Mouse (Mus musculus): ENCODE measurements at regions not wholly inside any gene's neighbourhood (a gene's known extent, or its start where the extent isn't known, plus 50 kb on each side); places are given as distances from the start of the nearest gene placed in this dataset.

DNA sequence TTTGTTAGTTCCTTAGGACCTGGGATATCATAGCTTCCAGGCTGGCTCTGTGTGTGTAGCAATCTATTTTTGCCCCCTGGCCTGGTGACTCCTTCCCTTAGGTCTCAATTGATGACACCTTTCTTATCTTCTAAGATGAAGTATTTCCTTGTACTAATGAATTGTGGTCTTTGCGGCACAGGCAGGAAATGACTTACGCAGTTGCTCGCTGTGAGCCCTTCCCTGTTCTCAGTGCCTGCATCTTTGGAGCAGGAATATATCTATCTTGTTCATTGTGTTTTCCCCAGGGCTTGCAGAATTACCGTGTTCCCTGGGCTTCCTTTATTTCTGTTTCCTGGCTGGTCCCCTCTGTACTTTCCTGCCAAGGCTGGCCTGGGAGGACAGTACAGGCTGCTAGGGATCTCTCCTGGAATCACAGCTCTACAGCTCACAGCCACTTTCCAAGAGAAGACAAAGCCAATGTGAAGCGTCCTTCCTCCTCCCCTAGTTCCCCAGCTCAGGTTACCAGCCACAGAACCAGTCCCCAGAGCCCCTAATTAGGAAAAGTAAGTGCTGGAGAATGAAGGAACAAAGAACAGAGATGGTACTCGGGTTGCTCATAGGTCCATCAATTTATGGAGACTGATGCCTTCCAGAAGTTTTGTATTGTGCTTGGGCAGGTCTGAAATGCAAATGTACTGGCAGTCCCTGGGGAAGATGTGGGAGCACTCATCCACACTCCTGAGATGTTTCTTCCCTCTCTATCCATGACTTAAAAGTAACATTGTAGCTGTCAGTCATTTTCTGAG lies 119.2 kb upstream of the Eef2kmt start:
- DNase-seq (ENCODE audit: low spot score): no peak

DNA sequence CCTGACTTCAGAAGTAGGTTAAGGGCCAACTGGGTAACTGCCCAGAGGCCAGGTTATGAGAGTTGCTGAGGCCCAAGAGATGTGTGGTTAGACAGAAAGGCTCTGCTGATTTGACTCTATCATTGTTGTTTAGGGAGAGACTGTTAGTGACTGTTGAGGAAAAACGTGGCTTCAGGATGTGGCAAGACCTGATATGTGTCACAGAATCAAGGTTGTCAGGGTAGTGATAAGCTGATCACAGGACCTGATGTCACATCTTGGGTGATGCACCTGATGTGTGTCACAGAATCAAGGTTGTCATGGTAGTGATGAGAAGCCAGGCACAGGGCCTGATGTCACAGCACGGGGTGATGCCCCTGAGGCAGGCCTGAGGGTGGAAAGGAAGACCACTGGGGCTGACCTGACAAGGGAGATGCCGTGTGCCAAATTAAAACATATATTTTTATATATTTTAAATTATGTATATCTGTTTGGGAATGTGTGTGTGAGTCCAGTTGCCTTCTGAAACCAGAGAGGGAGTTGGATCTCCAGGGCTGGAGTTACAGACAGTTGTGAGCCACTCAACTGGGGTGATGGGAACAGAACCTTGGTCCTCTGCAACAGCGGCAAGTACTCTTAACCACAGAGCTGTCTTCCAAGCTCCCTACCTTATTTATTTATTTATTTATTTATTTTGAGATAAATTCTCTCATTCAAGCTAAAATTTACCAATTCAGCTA lies 115.6 kb upstream of the Eef2kmt start:
- no peak for DNase-seq (ENCODE audit: low spot score)

DNA sequence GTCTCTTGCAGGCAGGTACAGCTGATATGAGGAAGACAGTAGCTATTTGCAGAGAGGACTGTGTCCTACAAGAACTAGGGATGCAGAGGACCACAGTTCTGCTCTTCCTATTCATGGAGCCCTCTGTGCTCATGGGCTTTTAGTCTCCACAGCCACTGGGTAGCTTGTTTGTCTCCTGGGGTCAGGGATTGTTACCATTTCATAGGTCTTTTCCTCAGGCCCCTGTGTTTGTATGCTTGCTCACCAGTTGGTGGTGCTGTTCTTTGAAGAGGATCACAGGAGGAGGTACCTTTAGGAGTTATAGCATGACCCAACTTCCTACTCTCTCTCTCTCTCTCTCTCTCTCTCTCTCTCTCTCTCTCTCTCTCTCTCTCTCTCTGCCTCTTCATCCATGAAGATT lies 114.7 kb upstream of the Eef2kmt start:
- no peak for DNase-seq (ENCODE audit: low spot score)

DNA sequence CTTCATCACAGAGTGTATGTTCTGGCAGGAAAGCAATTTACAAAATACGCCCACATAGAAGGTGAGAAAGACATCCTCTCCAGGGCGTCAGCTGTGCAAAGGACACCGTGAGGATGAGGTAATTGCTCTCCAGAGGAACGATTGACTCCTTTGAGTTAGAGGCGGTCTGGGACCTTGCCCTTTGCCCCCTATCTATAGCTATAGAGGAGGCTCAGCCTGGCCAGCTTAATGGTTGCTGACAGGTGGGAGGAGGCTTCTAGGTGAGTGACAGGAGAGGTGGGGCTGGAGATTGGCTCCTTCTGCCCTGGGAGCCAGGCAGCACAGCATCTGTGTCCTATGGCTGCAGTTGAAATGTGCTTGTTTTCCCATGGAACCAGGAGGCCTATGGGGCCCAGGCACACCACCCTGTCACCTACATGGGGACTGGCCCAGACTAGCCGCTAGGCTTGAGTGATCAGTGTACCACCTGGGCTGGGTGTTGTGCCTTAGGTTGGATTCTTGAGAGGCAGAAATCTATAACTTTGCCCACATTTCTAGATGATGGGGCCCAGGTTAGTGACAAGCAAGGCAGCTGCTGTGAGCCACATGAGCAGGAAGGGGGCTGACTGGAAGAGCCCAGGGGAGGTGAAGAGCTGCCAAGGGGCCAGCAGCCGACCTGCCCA lies 113.2 kb upstream of the Eef2kmt start:
- DNase-seq (ENCODE audit: low spot score): no peak

DNA sequence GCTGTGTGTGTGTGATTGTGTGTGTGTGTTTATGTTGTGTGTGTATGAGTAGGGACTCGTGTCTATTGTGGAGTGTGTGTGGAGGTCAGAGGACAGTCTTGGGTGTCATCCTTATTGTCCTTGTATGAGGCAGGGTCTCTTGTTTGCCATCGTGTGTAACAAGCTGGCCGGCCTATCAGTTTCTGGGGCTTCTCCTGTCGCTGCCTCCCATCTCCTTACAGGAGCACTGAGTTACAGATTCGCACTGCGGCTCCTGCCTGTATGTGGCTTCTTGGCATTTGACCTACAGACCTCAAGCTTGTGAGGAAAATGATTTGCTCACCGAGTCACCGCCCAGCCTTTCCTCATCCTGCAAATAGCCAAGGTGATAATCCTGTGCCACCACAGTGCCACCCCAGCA lies 112.6 kb upstream of the Eef2kmt start:
- DNase-seq (ENCODE audit: low spot score): no peak

DNA sequence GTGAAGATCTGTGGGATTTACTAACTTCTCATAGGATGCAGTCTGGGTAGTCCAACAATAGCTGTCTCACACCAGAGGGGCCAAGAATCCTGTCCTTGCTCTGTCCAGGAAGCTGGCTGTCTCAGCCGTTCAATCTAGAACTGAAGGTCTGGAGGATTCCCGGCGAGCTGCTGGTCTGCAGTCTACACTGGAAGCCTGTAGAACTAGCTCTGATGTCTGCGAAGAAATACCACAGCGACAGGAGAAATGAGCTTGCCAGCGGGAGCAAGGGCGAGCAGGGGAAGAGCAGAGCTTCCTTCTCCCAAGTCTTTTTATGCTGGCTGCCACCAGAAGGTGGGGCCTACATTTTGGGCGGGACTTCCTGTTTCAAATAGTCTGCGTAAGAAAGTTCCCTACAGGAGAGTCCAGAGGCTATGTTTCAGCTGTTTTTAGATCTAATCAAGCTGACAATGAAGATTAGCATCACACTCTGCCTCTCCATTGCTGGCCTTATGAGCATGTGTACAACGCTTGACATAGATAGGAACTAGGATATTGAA lies 111.9 kb upstream of the Eef2kmt start:
- no peak for DNase-seq (ENCODE audit: low spot score)

DNA sequence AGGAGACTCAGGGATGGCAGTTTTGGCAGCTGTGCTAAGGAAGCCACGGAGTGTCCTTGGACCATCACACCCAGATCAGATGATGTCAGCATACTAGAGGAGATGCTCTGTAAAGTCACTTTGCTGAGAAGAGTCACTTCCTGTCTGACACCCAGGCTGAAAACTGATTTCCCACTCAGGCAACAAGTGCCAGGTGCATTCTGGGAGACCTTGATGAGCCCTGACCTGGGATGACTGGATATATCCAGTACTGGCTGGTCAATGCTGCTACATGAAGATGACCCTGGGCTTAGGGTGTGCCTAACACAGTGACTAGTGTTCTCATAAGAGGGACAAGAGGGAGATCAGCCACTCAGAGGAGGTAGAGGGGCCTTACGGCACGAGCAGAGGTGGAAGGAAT lies 110.2 kb upstream of the Eef2kmt start:
- DNase-seq (ENCODE audit: low spot score): no peak

DNA sequence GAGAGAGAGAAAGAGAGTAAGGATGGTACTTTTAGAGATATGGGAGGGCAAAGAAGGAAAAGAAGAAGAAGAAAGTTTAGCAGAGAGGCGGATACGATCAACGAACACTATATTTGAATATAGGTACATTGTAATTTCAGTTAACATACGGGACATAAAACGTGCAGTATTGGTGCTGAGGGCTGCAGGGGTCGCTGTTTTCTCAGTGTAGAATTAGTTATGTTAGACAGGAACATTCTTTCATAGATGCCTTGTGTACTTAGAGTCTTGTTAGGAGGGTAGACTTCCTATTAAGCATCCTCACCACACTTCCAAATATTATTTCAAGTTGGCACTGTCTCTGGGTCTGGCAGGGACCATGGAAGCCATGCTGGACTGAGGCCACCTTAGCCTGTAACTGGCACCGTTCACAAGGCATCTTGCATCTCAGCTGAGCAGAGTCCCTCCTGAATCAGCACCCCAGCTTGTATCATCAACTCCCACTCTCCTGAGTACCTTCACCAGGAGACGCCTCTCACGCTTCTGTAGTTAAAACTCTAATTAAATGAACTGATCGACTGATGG lies 107.3 kb upstream of the Eef2kmt start:
- no peak for DNase-seq (ENCODE audit: low spot score)

DNA sequence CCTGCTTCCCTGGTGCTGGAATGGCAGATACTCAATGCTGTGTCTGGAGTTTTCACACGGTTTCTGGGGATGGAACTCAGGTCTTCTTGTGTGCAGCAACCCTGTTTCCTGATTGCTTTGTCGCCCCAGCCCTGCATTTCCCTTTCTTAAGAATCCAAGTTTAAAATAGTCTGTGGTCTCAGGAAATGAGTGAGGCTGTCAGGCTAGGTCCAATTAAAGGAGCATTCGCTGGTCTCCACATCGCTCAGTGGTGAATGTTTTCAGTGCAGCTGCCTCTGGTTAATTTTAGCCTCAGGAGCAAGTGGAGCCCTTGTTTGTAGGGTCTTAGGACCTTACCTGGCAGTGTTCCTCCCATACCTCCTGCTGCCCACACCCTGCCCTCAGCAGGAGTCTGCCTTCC lies 103.4 kb upstream of the Eef2kmt start:
- DNase-seq (ENCODE audit: low spot score): no peak

DNA sequence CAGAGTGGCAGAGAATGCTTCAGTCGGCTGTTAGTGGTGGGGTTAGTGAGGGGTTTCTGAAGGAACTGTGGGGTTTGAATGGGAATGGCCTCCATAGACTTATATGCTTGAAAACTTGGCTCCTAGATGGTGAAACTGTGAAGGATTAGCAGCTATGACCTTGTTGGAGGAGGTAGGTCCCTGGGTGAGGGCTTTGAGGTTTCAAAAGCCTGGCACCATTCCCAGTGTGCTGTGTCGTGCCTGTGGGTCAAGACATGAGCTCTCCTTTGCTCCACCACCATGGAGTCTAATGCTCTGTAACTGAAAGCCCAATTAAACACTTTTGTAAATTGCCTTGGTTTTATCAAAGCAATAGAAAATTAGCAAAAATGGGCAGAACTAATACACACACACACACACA lies 98.1 kb upstream of the Eef2kmt start:
- DNase-seq (ENCODE audit: low spot score): no peak

DNA sequence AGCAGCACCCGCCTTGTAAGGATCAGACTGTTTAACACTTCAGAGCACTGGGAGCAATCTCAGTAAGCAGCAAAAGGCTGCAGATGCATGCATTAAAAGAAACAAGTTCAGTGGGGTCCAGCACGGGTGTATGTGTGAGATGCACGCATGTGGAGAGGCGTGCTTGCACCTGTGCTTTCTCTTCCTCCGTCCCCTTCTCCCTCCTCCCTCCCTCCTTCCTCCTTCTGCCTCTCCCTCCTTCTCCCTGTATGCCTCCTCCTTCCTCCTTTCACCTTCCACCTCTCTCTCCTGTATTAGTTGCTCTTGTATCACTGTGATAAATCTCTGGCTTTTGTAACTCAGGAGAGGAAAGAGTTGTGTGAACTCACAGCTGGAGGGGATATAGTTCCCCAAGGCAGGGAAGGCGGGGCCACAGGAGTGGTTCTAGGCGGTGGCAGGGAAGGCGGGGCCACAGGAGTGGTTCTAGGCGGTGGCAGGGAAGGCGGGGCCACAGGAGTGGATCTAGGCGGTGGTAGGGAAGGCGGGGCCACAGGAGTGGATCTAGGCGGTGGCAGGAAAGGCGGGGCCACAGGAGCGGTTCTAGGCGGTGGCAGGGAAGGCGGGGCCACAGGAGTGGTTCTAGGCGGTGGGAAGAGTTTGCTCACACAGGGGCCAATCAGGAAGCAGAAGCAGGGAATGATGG lies 96.2 kb upstream of the Eef2kmt start:
- DNase-seq (ENCODE audit: low spot score): peak; percentile 14

DNA sequence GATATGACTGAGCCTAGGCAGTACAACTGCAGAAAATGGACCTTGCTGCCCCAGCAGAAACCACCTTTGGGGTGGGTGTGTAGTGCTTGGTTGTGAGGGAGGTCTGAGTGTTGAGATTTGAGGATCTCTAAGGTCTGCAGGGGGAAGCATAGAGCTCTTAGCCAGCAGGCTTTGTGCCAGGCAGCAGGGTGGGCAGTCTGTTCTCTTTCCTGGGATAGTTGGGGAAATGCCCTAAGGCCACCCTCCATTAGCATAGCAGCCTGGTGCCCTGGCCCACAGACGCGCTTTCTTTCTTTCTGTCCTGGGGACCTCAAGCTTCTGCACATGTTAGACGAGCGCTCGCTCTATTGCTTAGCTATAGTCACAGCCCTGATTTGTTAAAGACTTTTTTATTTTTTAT lies 91.4 kb upstream of the Eef2kmt start:
- DNase-seq (ENCODE audit: low spot score): no peak

DNA sequence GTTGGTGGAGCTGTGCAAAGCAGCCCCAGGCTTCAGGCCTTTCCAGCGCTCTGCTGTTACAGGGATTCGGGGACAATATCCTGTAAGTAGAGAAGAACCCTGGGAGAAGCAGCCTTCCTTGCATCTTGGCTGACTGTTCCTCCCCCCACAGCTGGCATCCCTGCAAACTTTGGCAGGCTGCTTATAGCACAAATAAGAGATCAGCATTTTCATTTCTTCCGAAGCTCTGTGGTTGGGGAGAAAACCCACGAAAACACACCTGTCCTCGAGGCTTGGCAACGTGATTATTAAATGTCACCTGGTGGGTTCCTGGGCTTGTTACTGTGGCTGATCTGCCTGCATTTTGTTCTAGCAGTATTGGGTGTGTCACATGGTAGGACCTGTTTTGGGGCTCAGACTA lies 86.5 kb upstream of the Eef2kmt start:
- no peak for DNase-seq (ENCODE audit: low spot score)

DNA sequence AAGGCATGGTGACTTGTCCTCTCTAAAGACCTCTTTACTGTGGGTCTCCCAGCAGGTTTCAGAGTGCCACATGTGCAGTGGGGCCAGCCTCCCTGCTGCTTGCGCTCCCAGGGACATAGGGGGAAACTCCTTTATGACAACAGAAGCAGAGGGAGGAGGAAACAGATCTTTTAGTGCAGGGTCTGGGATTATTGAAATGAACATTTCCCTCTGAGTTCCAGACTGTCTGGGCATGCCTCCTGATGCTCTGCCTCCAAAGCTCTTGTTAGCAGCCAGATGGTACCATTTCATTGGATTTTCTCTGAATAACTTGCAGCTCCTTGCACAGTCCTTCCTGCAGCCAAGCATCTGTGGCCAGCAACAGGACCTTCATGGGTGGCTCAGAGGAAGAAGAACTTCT lies 60.5 kb upstream of the Eef2kmt start:
- no peak for DNase-seq (ENCODE audit: low spot score)

DNA sequence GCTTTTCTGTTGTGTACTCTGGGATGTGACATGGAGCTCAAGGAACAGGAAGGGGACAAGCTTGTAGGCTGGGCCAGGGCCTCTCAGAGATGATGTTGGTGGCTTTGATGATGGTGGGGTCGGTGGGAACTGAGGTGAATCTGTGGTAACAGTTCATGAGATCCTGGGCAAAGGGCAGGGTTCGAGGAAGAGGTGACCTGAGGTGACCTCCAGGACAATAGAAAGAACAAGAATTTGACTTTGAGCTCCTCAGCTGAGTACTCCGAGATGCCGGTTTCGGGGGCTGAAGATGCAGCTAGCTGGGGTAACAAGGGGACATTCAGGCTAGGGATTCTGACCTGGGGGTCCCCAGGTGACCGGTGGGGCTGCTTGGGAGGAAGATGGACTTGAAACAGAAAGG lies 57.5 kb upstream of the Eef2kmt start:
- DNase-seq (ENCODE audit: low spot score): no peak

DNA sequence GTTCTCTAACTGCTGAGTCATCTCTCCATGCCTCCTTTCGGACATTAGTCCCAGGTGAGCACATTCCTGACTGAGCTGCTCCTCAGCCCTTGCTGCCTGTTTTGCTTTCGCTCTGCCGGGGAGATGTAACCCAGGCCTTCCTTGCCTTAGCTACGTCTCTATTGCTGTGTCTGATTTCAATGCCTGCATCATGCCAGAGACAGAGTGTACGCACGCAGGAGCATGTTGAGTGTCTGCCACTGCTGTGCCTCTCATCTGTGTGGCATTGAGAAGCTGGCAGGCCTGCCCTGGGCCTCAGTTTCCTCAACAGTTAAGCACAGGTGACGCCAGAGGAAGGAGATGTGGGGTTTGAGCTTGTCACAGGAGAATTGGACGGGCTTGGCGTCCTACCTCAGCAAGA lies 55.7 kb upstream of the Eef2kmt start:
- no peak for DNase-seq (ENCODE audit: low spot score)

DNA sequence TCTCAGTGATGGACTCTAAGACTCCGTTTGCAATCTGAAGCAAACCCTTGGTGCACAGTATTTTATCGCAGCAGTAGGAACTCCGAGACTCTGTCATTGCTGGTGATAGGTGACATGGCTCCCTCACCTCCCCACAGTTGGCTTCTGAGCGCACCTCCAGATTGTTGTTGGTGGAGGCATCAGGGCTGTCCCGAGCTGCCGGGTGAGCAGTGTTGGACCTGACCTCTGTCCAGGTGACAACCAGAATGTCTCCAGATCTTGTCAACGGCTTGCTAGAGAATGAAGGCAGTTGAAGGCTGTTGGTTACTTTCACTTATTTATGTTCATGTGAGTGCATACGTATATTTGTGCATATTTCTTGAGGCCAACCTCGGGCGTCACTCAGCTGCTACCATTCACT lies 55.0 kb upstream of the Eef2kmt start:
- DNase-seq (ENCODE audit: low spot score): no peak

DNA sequence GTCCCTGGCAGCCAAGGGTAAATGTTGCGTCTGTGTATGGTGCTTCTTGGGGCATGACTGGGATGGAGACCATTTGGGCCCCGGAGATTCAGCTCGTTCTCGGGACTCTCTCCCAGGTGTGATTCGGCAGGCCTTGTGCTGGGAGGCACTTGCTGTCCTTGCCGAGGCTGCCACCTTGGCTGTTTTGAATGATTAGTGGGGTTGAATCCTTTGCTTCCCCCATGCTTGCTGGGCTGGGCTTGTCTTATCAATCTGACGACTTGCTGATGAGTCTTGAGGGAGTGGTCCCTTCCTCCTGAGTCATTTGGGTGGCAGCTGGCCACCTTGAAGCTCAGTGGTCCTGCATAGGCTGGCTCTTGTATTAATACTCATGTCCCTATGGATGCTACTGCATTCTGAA lies 52.0 kb upstream of the Eef2kmt start:
- no peak for DNase-seq (ENCODE audit: low spot score)

DNA sequence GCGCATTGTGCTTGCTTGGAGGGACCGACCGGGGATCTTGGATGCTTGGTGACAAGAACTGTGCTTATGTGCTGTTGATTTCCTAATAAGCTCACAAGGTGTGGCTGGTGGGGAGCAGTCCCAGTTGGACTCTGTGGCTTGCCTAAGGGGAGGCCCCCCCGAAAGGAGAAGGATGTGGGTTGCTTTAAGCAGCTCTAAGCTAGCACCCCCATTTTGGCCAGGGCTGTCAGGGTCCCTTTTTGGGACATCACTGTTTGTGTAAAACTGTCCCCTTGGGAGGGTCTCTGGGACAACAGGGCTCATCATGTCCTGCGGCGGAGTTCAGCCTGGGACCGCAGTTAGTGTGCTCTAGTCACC lies 51.4 kb upstream of the Eef2kmt start:
- DNase-seq (ENCODE audit: low spot score): no peak

DNA sequence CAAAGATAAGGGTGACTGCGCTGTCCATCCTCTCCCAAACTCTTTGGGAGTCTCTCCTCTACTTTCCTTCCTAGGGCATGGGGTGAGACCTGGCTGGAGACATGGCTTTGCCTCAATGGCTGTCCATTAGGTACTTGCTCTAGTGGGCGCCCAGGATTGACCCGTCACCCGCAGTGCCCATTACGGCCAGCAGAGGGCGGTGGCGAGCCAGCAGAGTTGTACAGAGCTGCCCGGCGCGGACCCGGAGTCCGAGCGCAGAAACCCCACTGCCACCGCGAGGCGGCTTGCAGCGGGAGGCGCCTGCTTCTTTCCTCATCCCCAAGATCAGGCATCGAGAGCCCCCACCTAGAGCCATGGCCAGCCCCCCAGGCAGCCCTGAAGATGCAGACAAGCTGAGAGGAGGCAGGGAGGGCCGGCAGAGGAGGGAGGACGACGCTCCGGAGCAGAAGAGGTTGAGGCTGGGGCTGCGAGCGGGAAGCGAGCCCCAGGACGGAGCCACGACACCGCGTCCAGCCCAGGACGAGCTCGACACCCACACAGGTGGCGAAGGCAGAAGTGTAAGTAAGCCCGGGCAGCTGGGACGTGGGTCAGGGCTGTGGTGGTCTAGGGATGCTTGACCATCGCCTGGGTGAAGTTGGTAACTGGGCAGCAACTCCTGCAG lies 50.9 kb upstream of the Eef2kmt start:
- DNase-seq (ENCODE audit: low spot score): peak; percentile 88
